Mouse (Mus musculus): Measurements from ENCODE around the gene Tmem255b. TPM values are rescaled to one million over a fixed set of nuclear protein-coding genes. Genes with fewer than 3 reads are reported as not detected.

Gene Tmem255b
- 0.15 and 0.31 TPM in 2 replicates for polyA plus RNA-seq (2012; rRNA removed)

GRCm38 (mm10) chr8:13434889-13435288 is at the start of gene Tmem255b:
Tmem255b (plus strand) TSS chr8:13435189.

DNA sequence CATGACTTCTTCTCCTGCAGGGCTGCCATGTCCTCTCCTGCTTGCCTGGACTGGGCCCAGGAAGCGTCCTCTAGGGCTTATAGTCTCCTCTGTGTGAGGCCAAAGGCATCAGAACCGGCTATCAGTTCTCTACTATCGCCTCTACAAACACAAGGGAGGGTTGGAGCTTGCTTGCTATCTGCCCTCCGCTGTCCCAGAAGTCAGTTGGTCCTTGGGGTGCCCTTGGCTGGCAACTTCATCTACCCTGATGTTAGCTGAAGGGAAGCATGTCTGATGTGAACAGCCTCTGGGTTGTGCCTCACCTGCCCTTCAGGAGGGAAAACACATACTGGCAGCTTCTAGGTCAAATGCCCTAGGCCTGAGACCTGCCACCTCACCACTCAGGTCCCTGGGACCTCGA is 38.3 kb upstream of the Tmem255b start, which contains the start of gene Atp4b:
Gene Atp4b, minus strand, starts transcription at position 101 of the 400 bp plus-strand sequence.

DNA sequence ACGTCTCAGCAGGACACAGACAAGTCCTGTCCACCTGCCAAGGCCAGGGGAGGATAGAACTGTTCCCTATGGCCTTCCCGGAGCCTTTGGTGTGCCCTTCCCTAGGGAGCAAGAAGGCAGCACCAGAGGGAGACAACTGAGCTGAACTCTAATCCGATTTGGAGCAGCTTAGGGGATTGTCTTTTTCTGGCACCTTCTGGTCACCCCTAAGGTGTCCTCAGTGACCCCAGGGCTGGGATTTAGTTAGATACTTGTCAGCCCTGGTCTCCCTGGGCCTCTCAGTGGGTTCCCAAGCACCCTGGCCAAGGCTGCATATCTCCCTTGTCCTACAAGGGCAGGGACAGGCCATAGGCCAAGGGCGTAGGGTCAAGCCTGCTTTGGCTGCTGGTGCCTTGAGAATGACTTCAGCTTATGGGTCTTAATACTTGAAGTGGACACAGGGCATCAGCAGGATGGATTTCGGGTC is 30.3 kb upstream of the Tmem255b start, which contains the start of gene Grk1:
Gene Grk1, plus strand, starts transcription at position 416 of the 466 bp plus-strand sequence.

GRCm38 (mm10) chr8:13493858-13494631 is 59.1 kb downstream of the Tmem255b start, which contains the start of gene Gas6:
Gas6 (minus strand) TSS chr8:13494490.

Other genes with a start within 250 kb of the Tmem255b start
- 13.3 and 16.8 TPM in 2 replicates for gene Grtp1, start 234.6 kb upstream of the Tmem255b start, polyA plus RNA-seq (2012; rRNA removed)
- gene Adprhl1, start 181.0 kb upstream of the Tmem255b start, polyA plus RNA-seq (2012; rRNA removed) = 0.14 and 0.79 TPM in 2 replicates
- 38.2 and 44.7 TPM in 2 replicates for gene Dcun1d2, start 147.1 kb upstream of the Tmem255b start, polyA plus RNA-seq (2012; rRNA removed)
- gene Tmco3, start 147.0 kb upstream of the Tmem255b start, polyA plus RNA-seq (2012; rRNA removed) = 35.8 and 37.3 TPM in 2 replicates
- gene Tfdp1, start 96.4 kb upstream of the Tmem255b start, polyA plus RNA-seq (2012; rRNA removed) = 168 and 188 TPM in 2 replicates
- not detected in 2 replicates for gene Atp4b, start 38.4 kb upstream of the Tmem255b start, polyA plus RNA-seq (2012; rRNA removed)
- gene Grk1, start 30.1 kb upstream of the Tmem255b start, polyA plus RNA-seq (2012; rRNA removed) = 0.10 and 0.11 TPM in 2 replicates
- gene Gas6, start 59.3 kb downstream of the Tmem255b start, polyA plus RNA-seq (2012; rRNA removed) = 30.1 and 35.9 TPM in 2 replicates
- not detected in 2 replicates for gene 1700029H14Rik, start 127.3 kb downstream of the Tmem255b start, polyA plus RNA-seq (2012; rRNA removed)
- 26.3 and 30.3 TPM in 2 replicates for gene Rasa3, start 242.4 kb downstream of the Tmem255b start, polyA plus RNA-seq (2012; rRNA removed)

Data from central nervous system, embryonic 14 days (tissue).